Mouse (Mus musculus): Measurements from ENCODE around the gene Mpst. TPM values are rescaled to one million over a fixed set of nuclear protein-coding genes. Genes with fewer than 3 reads are reported as not detected.

The Mpst gene
- total RNA-seq, 2 experiments from 2014 or later = 39.5 to 41.9 TPM

- DNase-seq (ENCODE audit: low spot score in 2 of 2) = no peak
These were observed 2.9 kb upstream of the Mpst start for GRCm38 (mm10) chr15:78403301-78403741.

- DNase-seq (ENCODE audit: low spot score in 2 of 2) = peak in 1 of 2 experiments; percentile 66
These were observed 2.3 kb upstream of the Mpst start for GRCm38 (mm10) chr15:78403896-78404295.

- DNase-seq (ENCODE audit: low spot score in 2 of 2) = no peak
These were observed 1.1 kb upstream of the Mpst start for GRCm38 (mm10) chr15:78405098-78405497.

- peak; percentile 90 to 96 for DNase-seq (ENCODE audit: low spot score in 2 of 2)
These were observed 552 bp upstream of the Mpst start, which contains the start of gene Tst for GRCm38 (mm10) chr15:78405517-78406211. Gene Tst (minus strand): TSS chr15:78405907.

- DNase-seq (ENCODE audit: low spot score in 2 of 2) = no peak
These were observed 3.4 kb downstream of the Mpst start for GRCm38 (mm10) chr15:78409570-78410052.

GRCm38 (mm10) chr15:78413083-78413718, 7.0 kb downstream of the Mpst start:
- no peak for DNase-seq (ENCODE audit: low spot score in 2 of 2)

GRCm38 (mm10) chr15:78413719-78414117, 7.5 kb downstream of the Mpst start:
- DNase-seq (ENCODE audit: low spot score in 2 of 2) = no peak

- DNase-seq (ENCODE audit: low spot score in 2 of 2) = no peak
These were observed 7.9 kb downstream of the Mpst start for GRCm38 (mm10) chr15:78414157-78414556.

GRCm38 (mm10) chr15:78416937-78417336, 10.7 kb downstream of the Mpst start:
- DNase-seq (ENCODE audit: low spot score in 2 of 2) = no peak

GRCm38 (mm10) chr15:78420395-78420794, 14.2 kb downstream of the Mpst start:
- no peak for DNase-seq (ENCODE audit: low spot score in 2 of 2)

GRCm38 (mm10) chr15:78422046-78422956, 16.1 kb downstream of the Mpst start:
- DNase-seq (ENCODE audit: low spot score in 2 of 2) = peak; percentile 75 to 83

GRCm38 (mm10) chr15:78424507-78424906, 18.3 kb downstream of the Mpst start:
- DNase-seq (ENCODE audit: low spot score in 2 of 2) = no peak

GRCm38 (mm10) chr15:78425230-78425629, 19.0 kb downstream of the Mpst start:
- DNase-seq (ENCODE audit: low spot score in 2 of 2) = no peak

GRCm38 (mm10) chr15:78428391-78429138, 22.3 kb downstream of the Mpst start, which contains the start of gene Kctd17:
Gene Kctd17 (plus strand): TSS chr15:78428564.
- DNase-seq (ENCODE audit: low spot score in 2 of 2) = peak; percentile 71 to 76

GRCm38 (mm10) chr15:78429139-78429459, 22.9 kb downstream of the Mpst start:
- no peak for DNase-seq (ENCODE audit: low spot score in 2 of 2)

- DNase-seq (ENCODE audit: low spot score in 2 of 2) = no peak
These were observed 23.8 kb downstream of the Mpst start for GRCm38 (mm10) chr15:78429871-78430622.

GRCm38 (mm10) chr15:78430874-78431273, 24.7 kb downstream of the Mpst start:
- DNase-seq (ENCODE audit: low spot score in 2 of 2) = no peak

- no peak for DNase-seq (ENCODE audit: low spot score in 2 of 2)
These were observed 25.4 kb downstream of the Mpst start for GRCm38 (mm10) chr15:78431541-78432121.

GRCm38 (mm10) chr15:78434896-78435520, 28.8 kb downstream of the Mpst start:
- DNase-seq (ENCODE audit: low spot score in 2 of 2) = peak in 1 of 2 experiments; percentile 60

Measured in layer of hippocampus, postnatal 14 days (tissue).